Mouse (Mus musculus) brain, embryonic 14.5 days (tissue): ENCODE data around the gene Cdh1. TPM values are rescaled to one million over a fixed set of nuclear protein-coding genes. Genes with fewer than 3 reads are reported as not detected.
"Not testable (repeated sequence)": the region's sequence is repeated elsewhere in the genome, so short reads cannot be mapped to it uniquely, and the experiment has no call there.

Source experiments
- DNase-seq: peaks from one replicate; pipeline ENCODE4 v3.0.0-alpha.2; 2011; ENCODE audit warnings: low read depth
- CTCF ChIP-seq: fragments of 200-500 bp; IDR thresholded peaks from 2 replicates; pipeline ENCODE4 v1.5.1; 2012; ENCODE audit warnings: inconsistent platforms, mild to moderate bottlenecking, moderate library complexity, borderline replicate concordance; ENCODE audit not compliant: insufficient read depth, insufficient read length; ENCODE audit errors: extremely low read depth
- POLR2A ChIP-seq: fragments of 200-500 bp; IDR thresholded peaks from 2 replicates; pipeline ENCODE4 v1.6.1; 2012; ENCODE audit warnings: mild to moderate bottlenecking, inconsistent platforms, borderline replicate concordance; ENCODE audit not compliant: poor library complexity, insufficient read depth, insufficient read length, severe bottlenecking; ENCODE audit errors: extremely low read depth
- polyA plus RNA-seq: library from polyadenylated mRNA; depleted of rRNA; stranded (reverse); fragments of >200 nt; gene quantifications from 2 replicates; pipeline ENCODE4 v1.2.3, GENCODE M21; 2012

Cdh1 gene
- polyA plus RNA-seq, 1 experiment = 4.3 TPM

DNA sequence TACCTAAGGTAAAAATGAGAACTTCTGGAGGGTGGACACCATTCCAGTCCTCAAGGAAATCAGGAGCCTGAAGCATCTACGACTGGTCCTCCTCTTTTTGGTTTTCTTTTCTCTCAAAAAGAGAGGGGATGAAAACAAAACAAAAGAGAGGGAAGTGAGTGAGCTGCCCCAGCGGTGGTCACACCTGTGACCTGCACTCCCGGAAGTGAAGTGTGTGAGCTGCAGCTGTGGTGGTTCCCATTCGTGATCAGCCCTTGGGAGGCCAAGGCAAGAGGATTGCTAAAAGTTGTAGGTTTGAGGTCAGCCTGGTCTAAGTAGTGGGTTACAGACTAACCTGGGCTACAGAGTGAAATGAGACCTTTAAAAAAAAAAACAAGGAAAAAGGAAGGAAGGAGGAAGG is 3.0 kb downstream of the Cdh1 start:
- TF ChIP-seq CTCF (no peak), POLR2A (no peak)
- no peak for DNase-seq

DNA sequence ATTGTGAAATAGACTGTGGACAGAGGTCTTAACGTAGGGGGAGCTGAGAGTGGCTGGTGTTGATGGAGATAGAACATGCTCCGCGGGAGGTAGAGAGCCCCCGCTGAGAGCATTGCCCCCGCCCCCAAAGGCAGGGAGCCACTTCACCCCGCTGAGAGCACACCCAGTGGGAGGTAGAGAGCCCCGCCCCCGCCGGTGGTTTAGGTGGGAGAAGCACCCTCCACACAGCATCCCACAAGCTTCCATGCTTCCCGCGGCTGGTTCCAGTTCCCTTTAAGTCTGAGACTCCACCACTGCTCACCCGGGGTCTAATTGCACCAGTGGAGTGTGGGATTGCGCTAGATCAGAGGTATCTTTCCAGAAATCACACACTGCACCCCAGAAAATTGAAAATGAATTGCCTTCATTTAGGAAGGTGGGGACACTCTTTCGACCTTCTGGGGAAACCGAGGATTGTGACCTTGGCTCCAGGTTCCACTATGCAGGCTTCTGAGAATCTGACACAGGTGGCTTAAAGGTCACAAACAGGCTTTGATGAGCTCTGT is 3.5 kb downstream of the Cdh1 start:
- no peak for DNase-seq
- TF ChIP-seq CTCF (no peak), POLR2A (no peak)

DNA sequence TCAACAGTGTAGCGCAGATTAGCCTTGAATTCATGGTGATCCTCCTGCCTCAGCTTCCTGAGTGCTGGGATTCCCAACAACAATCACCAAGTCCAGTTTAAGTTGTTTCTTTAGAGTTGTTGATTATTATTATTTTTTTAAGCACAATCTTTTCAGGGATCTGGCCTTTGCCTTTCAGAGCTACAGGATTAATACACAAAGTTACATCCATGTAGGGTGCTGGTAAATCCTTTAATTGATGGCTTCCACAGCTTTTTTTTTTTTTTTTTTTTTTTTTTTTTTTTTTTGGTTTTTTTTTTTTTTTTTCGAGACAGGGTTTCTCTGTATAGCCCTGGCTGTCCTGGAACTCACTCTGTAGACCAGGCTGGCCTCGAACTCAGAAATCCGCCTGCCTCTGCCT is 4.6 kb downstream of the Cdh1 start:
- DNase-seq = not testable (repeated sequence)

DNA sequence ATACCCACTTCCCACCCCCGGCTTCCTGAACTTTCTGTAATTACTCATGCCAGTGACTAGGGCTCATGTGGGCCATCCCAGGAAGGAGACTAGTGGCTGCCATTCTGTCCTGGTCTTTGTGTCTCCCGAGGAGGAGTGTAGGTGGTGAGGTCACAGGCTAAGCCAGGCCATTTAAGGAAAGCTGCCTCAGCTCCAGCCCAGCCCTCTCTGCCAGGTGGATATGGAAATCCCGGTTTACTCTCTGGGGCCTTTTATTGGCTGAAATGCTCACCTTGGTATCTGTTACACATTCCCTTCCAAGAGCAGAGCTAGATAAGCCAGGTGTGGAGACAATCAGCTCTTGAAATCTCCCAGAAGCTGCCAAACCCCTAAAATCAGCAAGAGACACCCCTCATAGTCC is 5.3 kb downstream of the Cdh1 start:
- DNase-seq = no peak
- TF ChIP-seq CTCF = no peak
- TF ChIP-seq POLR2A = no peak

DNA sequence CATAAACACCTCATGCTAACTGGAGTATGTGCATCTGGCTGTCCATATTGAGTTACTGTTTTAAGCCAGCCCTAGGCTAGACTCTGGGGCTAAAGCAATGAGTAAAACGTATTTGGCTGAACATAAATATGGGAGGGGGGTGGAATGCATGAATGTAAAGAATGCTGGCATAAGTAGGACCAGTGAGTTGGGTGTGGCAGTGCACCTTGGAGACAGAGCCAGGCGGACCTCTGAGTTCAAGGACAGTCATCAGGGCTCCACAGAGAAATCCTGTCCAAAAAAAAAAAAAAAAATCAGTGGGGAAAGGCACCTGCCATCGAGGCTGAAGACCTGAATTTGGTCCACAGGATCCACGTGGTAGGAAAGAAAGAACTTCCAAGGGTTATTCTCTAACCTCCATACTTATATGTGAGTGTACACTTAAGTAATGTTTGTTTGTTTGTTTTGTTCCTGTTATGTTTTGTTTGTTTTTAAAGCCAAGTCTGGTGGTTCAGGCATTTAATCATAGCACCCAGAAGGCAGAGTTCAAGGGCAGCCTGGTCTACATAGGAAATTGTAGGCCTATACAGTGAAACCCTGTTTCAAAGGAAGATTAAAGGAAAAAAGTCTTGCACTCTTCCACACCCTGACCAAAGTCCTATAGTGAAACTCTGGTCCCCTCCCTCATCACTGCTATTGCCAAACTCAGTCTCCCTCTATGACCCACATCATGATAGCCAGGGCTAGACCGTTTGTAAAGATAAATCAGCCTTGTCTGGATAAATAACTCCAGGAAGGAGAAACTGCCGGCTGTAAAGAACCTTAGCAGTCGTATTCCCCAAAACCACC is 6.1 kb downstream of the Cdh1 start:
- TF ChIP-seq POLR2A = no peak
- TF ChIP-seq CTCF = no peak
- DNase-seq = no peak

DNA sequence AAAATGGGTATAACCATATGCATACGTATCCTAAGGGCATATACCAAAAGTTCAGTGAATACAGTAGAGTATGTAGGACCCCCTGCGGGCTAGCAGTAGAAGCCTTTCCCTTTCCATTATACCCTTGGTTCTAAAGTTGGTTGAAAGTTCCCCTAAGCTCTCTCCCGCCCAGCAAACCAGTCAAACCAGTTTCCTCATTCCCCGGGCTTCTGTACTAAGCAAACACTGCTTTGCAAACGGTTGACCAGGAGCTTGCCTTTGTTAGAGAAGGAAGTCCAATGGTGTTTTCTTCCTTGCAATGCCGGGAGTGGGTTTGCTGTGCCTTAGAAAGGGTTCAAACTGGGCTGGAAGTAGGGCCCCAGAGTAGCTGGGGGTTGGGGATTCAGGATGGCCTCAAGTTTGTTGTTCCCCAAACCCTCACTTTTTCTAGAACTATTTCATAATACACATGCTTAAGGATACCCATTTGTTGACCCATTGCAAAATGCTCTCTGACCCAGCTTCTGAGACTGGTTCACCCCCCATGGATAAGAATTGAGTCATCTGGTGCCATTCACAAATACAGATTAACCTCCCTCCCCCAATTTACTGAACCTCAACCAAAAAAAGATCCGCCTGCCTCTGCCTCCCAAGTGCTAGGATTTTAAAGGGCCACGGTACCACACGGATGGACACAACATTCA is 7.9 kb downstream of the Cdh1 start:
- no peak for TF ChIP-seq POLR2A
- no peak for TF ChIP-seq CTCF
- DNase-seq = no peak

DNA sequence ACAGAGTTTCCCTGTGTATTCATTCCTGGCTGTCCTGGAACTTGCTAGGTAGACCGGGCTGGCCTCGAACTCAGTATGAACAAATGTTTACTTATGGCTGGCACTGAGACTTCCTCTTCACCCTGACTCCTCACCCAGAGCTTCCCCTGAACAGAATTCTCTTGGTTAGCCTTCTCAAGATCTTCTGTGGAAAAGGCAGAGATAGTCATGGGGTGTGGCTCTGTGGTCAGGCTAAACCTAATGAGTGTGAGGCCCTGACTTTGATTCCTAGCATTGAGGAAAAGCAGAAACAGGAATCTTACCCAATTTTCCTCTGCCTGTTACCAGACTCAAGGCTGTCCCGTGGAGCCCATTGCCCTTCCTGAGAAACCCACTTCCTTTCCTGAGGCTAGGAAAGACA is 8.9 kb downstream of the Cdh1 start:
- TF ChIP-seq CTCF = no peak
- no peak for TF ChIP-seq POLR2A
- DNase-seq = no peak

DNA sequence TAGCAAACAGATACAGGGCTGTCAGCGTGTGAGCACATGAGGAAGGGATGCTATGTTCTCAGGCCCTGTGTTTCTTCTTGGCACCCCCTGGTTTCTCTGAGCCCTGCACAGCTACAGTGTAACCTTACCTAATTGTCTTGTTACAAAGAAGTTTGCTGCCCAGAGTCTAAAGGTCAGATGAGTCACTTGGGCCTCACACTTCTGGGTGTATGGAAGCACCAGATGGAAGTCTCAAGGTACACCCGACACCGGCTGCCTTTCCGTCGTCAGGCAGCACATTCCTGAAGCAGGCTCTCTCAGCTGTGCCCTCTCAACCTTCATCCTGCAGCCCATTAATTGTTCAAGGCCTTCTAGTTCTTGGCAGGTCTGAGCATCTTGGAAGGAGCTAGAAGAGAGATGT is 11.6 kb downstream of the Cdh1 start:
- TF ChIP-seq POLR2A (no peak), CTCF (no peak)

DNA sequence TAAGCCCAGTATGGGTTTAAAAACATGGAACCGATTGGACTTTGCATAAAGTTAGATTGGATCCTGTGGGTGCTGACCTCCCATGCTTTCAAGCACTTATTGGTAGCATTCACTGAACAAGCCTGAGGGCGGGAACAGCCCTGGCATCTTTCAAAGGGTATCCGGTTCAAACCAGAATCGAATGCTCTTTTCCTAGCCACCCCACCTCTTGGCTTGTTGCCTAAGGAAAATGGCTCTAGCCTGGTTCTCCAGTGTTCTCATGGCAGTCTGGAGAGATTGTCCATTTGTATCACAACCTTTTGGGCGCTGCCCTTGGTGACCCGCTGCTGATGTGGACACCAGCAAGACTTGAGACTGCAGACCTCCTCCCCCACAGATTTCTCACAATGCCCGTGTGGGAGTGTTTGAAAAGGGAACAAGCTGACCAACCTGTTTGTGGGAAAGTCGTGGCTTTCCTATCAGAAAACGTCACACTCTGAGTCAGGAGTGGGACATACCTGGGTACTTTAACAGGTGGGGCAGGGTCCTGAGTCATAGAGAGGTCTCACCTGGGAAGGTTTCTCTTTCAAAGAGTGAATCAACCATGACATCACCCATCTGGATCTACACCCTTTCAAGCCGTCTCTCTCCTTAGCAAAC is 12.6 kb downstream of the Cdh1 start:
- TF ChIP-seq POLR2A (no peak), CTCF (no peak)
- no peak for DNase-seq

More for the DNA sequence above, 11.6 kb downstream of the Cdh1 start:
- no peak for DNase-seq

DNA sequence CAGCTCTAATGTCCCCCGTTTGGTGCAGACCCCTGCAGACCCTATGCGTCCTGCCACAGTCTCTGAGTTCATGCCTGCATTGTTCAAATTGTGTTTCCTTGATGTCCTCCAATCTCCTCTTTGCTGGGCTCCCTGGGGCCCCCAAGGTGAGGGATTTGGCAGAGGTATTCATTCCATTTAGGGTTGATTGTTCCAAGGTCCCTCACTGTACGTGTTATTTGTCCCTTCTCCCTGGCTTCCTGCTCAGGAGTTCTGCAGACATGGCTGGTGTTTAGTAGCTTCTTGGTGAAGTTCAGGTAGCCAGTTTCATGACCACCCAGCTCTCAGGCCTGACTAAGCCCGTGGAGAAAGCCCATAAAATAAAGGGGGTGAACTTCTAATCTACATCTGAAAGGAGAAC is 13.5 kb downstream of the Cdh1 start:
- TF ChIP-seq POLR2A = no peak
- no peak for TF ChIP-seq CTCF

DNA sequence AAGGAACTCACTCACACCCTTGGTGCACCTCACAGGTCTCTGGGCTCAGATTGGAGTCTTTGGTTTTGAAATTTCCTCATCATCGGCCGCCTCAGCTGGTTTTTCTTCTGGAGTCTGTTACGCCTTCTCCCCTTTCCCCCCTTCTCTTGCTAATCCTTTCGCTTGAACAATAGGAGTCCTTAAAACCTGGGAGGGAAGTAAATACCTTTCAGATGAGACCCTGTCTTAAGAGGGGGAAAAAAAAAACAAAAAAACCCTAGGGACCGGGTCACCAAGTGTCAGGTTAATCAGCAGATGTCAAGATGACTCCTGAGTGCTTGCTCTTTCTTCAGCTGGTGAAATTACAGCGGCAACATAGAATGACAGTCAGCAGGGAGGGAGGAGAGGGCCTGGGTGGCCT is 14.0 kb downstream of the Cdh1 start:
- TF ChIP-seq CTCF (no peak), POLR2A (no peak)
- no peak for DNase-seq

More for the DNA sequence above, 13.5 kb downstream of the Cdh1 start:
- no peak for DNase-seq

DNA sequence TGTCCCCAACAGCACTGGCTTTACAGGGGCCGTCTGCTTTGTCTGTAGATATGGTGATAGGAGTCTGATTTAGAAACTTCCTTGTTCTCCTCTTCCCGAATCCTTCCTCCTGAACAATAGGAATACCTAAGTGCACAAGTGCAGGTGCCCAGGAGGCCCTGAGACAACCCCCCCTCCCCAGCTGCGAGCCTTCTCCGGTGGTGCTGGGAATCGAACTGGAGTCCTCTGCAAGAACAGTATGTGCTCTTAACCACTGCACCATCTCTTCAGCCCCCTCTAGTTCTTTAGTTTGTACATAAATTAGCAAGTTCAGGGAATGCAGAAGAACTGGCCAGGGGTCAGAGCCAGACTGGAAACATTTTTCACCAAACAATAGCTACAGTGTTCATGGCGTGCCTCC is 14.7 kb downstream of the Cdh1 start:
- DNase-seq = no peak
- TF ChIP-seq POLR2A = no peak
- no peak for TF ChIP-seq CTCF

DNA sequence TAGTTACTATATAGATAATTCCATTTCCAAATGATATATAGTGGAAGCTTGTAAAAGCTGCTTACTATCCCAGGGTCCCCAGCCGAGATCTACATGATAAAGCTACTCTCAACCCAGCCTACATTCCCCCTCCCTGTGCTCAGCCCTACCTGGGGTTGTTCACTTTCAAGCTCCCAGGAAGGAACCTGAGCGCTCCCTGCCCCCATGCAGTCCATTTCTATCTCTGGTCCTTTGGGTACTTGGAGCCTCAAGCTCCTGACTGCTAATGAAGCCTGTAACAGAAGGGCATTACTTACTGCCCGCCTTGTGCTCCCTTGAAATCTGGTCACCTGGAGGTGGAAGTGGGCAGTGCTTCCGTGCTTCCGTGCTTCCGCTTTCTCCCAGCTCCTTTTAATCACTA is 15.2 kb downstream of the Cdh1 start:
- no peak for DNase-seq
- TF ChIP-seq CTCF (no peak), POLR2A (no peak)
